Mouse (Mus musculus) embryonic stem cell, embryonic (primary cell): ENCODE data around the gene Elmo1.

Source experiments
- CTCF ChIA-PET, 4 experiments: fragments of 300-600 bp in 2 of 4; fragments of 350-600 bp in 2 of 4; sonication (Branson Sonifier 250); formaldehyde crosslinking; loops; one replicate each; lab custom pipeline; 2022; ENCODE audit warnings: inconsistent platforms in 2 of 4; lab: Charles Lee
- POLR2A ChIA-PET, 4 experiments: fragments of 300-600 bp in 2 of 4; fragments of 350-600 bp in 2 of 4; sonication (Branson Sonifier 250); formaldehyde crosslinking; loops; one replicate each; lab custom pipeline; 2022; ENCODE audit warnings: antibody characterized with exemption in 4 of 4, inconsistent platforms in 1 of 4; lab: Charles Lee

Gene Elmo1

DNA sequence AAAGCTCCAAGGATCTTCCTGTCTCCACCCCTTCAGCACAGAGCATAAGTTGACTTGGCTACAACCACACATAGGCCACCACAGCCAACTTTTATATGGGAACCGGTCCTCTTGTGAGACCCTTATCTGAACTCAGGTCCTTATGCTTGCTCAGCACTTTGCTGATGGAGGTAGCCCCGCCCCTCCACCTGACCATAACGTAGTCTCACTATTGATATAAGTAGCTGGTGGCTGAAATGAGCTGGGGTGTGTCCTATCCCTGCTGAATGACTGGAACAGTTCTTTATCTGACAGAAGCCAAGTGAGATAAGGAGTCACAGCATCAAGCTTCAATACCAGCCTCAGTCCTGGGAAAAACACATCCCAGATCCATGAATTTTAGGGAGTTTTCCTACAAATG, 210.2 kb downstream of the Elmo1 start:
- ChIA-PET POLR2A (interaction anchor here in 1 of 4 experiments (0.5 kb wide), 1 partner anchor 15 kb away, joined by 3 read pairs; no protein-coding TSS in a partner anchor), CTCF (interaction anchor here in 1 of 4 experiments (1.0 kb wide), 1 partner anchor 174 kb away, joined by 3 read pairs; no protein-coding TSS in a partner anchor)

DNA sequence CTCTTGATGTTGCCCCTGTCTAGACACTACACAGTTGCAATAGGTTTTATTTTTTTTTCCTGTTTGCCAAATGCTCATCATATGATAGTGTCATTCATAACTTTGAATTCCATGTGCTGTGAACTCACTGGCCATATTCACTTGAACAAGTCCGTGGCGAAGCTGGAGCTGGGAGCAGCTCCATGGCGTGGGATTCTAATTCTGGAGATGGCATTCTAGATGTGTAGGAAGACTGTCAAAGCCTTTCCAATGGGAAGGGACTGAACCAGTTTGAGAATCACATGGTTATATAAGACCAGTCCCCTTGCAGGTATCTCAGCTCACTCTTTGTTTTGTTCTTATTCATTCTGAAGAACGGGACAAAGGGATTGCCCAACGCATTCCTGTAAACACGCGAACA, 211.4 kb downstream of the Elmo1 start:
- ChIA-PET POLR2A (interaction anchor here in 1 of 4 experiments (1.0 to 2.3 kb wide), 2 partner anchors 171 to 188 kb away, joined by 3 to 6 read pairs; no protein-coding TSS in a partner anchor), CTCF (interaction anchor here in 3 of 4 experiments (1.0 kb wide), 3 partner anchors 173 to 188 kb away, joined by 3 read pairs; no protein-coding TSS in a partner anchor)

DNA sequence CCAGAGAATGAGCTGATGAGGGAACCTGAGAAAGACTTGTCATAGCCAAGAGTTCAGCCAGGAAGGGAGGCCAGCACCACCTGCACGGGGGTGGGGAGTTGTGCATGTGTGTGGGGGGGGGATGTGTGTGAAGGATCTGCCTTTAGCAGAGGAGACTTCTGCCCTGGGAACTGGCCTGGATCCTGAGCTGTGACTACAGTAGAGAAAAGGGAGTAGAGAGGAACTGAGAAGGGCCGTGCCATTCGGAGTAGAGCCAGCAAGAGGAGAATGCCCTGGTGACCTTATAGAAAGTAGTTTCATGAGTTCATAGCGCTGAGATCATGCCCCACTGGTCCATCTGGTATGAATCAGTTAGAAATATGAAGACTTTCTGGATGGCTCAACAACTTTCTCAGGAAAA, 215.2 kb downstream of the Elmo1 start:
- ChIA-PET CTCF (interaction anchor here in 1 of 4 experiments (0.7 kb wide), 1 partner anchor 612 kb away, joined by 5 read pairs; no protein-coding TSS in a partner anchor), POLR2A (no interaction called here)

DNA sequence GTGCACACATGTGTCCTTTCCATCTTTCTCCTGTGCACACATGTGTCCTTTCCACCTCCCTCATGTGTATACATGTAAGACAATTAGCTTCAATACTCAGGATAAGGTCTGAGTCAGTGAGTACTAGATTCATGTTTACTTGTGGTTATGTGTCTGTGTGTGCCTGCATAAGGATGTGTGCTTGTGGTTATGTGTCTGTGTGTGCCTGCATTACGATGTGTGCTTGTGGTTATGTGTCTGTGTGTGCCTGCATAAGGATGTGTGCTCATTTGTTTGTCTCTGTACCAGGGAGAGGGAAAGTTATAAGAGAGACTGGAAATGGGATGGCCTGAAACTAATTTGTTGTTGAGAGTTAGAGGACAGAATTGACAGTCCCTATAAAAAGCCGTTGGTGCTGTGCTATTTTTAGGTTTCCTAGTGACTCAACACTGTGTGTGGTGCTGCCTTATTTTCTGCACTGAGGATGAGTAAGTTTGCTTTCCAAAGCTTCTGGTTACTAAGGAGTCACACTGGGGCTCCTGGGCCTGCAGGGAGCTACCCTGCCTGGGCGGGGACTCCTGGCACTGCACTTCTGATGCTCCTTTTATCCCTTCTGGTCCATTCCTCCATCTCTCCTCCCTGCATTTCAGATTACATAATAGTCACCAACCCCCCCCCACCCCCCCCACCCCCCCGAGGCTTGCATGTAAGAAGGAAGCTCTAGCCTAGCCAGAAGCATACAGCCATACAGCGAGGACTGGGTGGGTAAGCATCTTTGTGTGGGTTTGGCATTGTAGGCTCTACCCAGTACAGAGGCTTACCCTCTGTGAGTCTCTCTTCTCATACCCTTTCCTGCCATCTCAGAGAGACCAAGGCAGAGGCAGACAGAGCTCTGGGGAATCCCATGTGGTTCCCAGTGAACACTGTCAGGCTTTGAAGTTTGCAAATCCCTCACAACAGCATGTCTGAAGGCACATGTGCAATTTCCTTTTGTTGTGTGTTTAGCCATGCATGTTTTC, 216.1 kb downstream of the Elmo1 start:
- POLR2A ChIA-PET, result interaction anchor here in 1 of 4 experiments (0.6 to 1.2 kb wide), 3 partner anchors 8 to 166 kb away, joined by 3 read pairs; no protein-coding TSS in a partner anchor
- CTCF ChIA-PET, result interaction anchor here in 2 of 4 experiments (0.6 to 0.7 kb wide), 3 partner anchors 80 to 613 kb away, joined by 3 to 5 read pairs (median 4); no protein-coding TSS in a partner anchor

DNA sequence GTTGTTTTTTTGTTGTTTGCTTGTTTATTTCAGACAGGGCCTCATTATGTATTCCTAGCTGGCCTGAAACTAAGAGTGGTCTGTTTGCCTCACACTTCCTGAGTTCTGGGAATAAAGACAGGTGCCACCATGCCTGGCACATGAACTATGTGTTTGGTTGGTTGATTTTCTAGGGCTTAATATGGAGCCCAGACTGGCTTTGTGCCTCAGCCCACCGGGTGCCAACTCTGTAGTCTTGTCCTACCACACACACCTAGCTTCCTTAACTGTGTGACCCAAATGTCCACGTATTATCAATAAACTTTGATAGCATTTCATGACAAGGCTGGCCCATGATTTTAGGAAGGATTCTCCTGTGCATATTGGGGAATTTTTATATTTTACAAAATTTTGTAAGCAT, 217.0 kb downstream of the Elmo1 start:
- ChIA-PET CTCF (interaction anchor here in 1 of 4 experiments (0.5 kb wide), 1 partner anchor 112 kb away, joined by 7 read pairs; no protein-coding TSS in a partner anchor), POLR2A (interaction anchor here in 1 of 4 experiments (0.9 to 1.2 kb wide), 2 partner anchors 41 to 165 kb away, joined by 3 read pairs; no protein-coding TSS in a partner anchor)

DNA sequence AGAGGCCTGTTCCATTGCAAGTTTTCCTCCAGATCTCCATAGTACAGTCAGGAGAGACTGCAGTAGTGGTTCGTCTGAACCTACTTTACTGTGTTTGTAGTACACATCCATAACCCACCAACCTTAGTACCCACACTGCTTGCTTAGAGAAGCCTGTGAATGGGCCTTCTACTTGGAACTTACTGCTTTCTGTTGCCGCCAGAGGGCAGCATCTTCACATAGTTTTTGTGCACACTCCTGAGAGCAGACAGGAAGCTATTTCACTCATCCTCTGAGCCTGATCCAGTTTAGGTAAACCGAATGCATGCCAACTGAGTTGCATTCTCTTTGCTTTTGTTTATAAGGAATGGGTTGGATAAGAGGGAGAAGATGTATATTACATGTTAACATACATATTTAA, 221.2 kb downstream of the Elmo1 start:
- CTCF ChIA-PET, result interaction anchor here (0.6 to 1.7 kb wide), 34 partner anchors 12 to 723 kb away, joined by 3 to 18 read pairs (median 4); no protein-coding TSS in a partner anchor
- POLR2A ChIA-PET, result interaction anchor here in 2 of 4 experiments (0.6 to 1.4 kb wide), 3 partner anchors 159 to 259 kb away, joined by 3 to 6 read pairs (median 4); no protein-coding TSS in a partner anchor

DNA sequence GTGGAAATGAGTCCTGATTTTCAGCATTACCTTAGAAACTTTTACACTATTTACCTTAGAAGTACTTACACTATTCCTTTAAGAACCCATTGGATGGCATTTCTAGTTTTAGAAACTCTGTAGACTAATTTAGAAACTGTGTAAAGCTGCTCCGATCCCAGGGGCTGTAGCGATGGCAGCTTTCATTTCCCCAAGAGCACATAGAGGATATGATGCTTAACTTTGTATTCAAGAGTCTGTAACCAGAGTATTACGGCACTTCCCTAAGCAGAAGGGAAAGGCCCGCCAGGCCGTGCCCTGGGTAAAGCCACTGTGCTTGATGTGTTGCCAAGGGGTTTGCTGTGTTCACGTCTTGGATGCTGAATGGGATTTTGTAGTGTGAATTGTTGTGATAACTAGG, 222.9 kb downstream of the Elmo1 start:
- POLR2A ChIA-PET, result no interaction called here
- CTCF ChIA-PET, result no interaction called here

DNA sequence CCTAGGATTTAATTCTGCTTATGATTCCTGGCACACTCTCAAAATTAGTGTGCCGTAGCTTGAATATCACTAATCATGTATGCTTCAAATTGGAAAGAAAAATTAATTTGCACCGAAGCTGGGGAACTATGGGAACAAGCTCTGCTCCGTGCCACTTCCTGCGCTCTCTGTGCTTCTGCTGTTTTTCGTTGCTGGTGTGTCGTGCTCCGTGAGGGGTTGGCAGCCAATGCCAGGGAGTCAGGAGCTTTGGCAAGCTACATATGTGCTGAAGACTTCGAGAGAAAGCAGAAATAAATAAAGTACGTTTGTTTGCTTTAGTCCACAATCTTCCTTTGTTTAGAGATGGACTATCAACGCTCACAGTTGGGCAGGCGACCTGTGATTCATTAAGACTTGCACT, 225.7 kb downstream of the Elmo1 start:
- POLR2A ChIA-PET, result no interaction called here
- CTCF ChIA-PET, result no interaction called here

DNA sequence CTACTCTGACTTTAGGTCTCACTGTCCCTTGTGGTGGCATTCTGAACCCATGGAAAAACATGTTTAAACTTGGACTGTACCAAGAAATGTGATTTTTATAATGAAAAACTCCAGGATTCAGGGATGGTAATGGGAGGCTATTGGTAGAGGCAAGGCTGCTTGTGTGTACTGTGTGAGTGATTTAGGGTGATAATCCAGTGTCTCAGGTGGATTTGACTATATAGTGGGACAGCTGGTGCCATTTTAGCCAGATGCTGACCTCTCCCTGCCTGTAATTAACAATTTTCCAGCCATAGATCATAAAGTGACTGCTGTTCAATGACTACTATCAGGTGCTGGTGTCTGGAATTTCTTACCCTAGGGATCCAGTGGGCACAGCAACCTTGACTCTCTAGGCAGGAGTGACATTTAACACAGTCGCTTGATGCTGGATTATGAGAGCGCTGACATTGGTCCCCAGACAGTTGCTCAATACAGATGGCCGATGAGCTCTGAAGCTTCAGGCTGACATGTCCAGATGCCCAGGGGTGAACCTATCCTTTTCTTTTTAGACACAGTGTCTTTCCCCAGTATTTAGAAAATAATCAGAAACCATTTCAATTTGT, 228.3 kb downstream of the Elmo1 start:
- ChIA-PET POLR2A (no interaction called here), CTCF (no interaction called here)

DNA sequence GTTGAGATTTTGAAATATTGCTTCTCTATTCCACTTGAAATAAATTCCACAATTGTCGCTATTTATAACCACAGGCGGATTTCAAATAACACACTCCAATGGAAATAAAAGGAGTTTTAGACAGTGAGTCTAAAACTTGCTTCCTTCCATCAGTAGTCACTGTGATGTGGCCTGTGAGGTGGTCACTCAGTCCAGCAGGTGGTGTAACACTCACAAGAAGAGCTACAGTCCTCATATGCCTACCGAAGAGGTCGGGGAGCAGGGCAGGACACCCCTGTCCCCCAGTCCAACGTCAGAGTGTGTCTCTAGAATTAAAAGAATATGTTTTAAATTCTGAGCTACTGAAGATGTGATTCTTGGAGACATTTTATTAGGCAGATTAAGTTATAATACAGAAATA, 229.8 kb downstream of the Elmo1 start:
- POLR2A ChIA-PET, result no interaction called here
- CTCF ChIA-PET, result interaction anchor here in 3 of 4 experiments (0.5 to 0.8 kb wide), 3 partner anchors 28 to 447 kb away, joined by 3 to 8 read pairs (median 3); no protein-coding TSS in a partner anchor

DNA sequence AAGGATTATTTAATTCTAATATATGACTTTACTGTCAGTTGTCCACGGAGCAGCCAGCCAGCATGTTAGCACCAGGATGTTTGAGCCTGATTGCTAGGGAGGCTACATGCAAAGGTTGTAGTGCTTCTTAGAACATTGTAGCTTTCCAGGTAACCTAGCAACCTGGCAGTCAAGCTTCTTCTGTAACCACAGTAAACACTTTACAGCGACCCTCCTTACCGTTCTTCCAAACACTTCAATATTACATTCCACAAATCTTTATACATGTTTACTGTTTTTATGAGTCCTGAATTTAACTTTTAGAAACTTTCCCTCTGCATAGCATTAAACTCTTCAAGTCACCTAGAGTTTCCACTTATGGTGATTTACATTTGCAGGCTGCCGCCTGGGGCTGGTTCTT, 233.1 kb downstream of the Elmo1 start:
- ChIA-PET POLR2A (no interaction called here), CTCF (no interaction called here)

DNA sequence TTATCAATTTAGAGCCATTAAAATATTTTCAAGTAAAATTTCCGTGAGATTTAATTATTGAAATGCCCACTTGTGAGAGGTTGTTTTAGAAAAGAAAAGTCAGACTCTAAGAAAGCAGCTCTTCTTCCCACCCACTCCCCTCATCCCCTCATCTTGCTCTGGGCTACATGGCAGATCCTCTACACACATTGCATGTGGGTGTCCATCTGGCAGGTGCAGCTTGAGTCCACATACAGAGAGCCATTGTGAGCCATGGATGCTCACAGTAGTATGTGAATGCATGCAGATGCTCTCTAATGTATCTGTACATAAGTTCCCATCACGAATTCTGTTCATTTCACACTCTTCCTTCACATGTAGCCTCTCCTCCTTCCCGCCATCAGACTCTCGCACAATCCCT, 236.7 kb downstream of the Elmo1 start:
- ChIA-PET POLR2A (no interaction called here), CTCF (interaction anchor here in 1 of 4 experiments (0.6 kb wide), 1 partner anchor 12 kb away, joined by 3 read pairs; no protein-coding TSS in a partner anchor)

DNA sequence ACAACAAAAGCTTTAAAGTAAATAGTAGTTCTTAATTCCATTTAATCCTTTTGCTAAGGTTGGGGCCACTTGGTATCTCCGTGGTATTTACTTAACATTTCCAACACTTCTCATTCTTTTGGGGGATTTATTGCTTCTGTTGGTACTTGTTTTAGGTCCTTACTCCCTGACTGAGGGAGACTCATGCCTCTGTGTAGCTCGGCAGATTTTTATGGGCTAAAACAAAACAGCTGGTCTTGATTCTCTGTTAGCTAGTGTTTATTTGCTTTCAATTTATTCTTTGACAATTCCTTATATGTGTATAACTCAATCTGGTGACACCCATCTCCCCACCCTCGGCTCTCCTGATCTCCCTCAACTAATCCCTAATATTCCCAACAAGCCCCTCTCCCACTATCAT, 237.6 kb downstream of the Elmo1 start:
- POLR2A ChIA-PET, result interaction anchor here in 1 of 4 experiments (0.5 kb wide), 1 partner anchor 35 kb away, joined by 4 read pairs; no protein-coding TSS in a partner anchor
- CTCF ChIA-PET, result no interaction called here

DNA sequence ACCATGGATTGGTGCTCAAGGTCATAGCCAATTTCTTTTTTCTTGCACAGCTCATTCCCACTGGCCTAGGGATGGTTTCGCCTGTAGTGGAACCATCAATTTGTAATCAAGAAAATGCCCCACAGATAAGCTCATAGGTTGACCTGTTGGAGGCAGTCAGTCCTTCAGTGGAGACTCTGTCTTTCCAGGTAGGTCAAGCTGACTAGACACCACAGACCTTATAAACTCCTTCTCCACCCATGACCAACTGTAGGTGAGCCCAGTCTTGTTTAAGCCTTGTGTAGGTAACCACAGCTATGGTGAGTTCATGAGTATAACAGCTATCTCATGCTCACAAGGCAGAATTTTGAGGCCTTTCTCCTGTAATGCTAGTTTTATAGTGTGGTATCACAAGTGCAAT, 238.3 kb downstream of the Elmo1 start:
- ChIA-PET CTCF (no interaction called here), POLR2A (interaction anchor here in 1 of 4 experiments (0.5 kb wide), 1 partner anchor 36 kb away, joined by 4 read pairs; no protein-coding TSS in a partner anchor)

DNA sequence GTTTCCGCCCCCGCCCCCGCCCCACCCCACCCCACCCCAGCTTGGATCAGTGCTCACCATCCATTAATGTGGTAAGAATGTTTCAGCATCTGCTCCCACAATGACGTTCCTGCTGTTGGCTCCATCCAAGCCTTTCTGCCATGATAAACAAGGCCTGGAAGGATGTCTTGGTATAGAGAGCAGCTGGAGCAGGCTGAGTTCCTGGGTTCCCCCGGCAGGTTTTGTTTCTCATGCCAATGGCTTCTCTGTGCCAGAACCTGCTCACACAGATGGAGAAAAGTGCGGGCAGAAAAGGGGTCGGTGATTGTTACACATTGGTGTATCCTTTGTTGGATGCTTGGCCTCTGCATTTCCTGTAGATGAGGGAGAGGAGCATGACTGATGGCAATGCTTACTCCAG, 240.6 kb downstream of the Elmo1 start:
- CTCF ChIA-PET, result no interaction called here
- POLR2A ChIA-PET, result interaction anchor here in 1 of 4 experiments (0.6 kb wide), 1 partner anchor 27 kb away, joined by 5 read pairs; no protein-coding TSS in a partner anchor

DNA sequence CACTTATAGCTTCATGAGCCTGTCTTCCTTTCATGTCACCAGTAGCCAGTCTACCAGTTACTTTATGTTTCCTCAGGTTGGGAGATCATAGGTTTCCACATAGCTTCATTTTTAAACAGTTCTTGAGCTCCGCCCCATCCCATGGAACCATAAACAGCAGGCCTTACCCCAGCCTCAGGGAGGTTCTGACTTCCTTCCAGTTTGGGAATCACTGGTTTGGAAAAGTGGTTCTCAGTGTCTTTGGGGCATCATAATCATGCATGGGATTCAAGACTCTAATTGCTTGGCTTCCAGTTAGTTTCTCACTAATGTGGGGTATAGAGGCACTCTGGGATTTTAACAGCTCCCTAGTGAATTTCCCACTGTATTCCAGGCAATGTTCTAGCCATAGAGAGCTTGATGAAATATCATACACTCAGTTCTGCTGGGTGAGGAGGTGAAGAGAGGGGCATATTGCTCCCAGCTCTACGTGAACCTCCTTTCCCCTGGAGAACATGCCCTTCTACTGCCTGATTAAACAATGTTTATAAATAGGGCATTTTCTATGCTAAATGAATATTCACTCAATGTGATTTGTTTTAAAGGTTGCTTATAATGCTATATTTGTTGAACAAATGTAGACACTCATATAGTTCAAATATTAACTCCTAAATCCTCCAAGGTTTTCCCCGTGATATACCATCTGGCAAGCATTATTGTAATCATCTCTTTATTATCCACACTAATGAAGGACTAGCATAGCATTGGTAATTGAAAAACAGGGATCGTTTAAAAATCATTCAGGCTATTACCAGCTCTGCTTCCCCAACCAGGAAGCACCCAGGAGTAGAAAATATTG, 244.9 kb downstream of the Elmo1 start:
- CTCF ChIA-PET, result interaction anchor here in 1 of 4 experiments (1.1 kb wide), 1 partner anchor 19 kb away, joined by 7 read pairs; no protein-coding TSS in a partner anchor
- POLR2A ChIA-PET, result no interaction called here

DNA sequence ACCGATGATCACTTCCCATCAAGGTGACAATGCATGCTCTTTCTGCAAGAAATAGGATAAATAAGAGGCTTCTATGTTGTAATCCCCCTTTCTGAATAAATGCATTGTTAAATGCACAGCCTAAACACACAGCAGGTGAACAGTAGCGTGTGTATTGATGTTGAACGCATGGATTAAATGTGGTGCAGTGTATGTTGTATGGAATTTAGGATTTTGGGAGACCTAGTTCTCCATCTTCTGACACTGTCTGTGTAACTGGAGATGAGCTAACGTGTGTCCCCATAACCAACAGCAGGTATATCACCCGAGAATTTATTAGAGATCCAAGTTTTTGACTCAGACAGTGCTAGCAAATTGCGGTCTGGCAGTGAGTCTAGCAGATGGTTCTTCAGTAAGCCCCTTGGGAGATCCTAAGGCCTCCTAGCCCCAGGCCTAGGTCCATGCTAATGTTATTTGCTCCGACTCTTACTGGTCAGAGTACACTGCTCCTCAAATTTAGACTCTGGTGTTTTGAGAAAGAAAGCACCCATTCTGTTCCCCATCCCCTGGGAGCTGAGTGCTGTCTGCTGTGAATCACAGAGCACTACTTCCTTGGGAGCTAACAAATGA, 245.6 kb downstream of the Elmo1 start:
- ChIA-PET POLR2A (no interaction called here), CTCF (interaction anchor here in 2 of 4 experiments (0.5 to 1.1 kb wide), 2 partner anchors 18 kb away, joined by 3 to 7 read pairs; no protein-coding TSS in a partner anchor)
